Mouse (Mus musculus): ENCODE results near the gene Arrdc2.

GRCm38 (mm10) chr8:70871195-70871807 lies 31.8 kb upstream of the Arrdc2 start:
- TF ChIP-seq ZNF384 (IDR thresholded peaks at IDR 0.05; ENCODE audit: low read depth, low read length) (no peak), ZC3H11A (IDR thresholded peaks at IDR 0.05; ENCODE audit: borderline replicate concordance, low read depth, low read length) (no peak), MAFK (IDR thresholded peaks at IDR 0.05; ENCODE audit: insufficient read depth, low read depth, low read length) (no peak)

Measured in ES-E14 (cell line).